Mouse (Mus musculus) forebrain, embryonic 13.5 days (tissue): ENCODE data around the gene Lyst. TPM values are rescaled to one million over a fixed set of nuclear protein-coding genes. Genes with fewer than 3 reads are reported as not detected.
"Not testable (repeated sequence)": the region's sequence is repeated elsewhere in the genome, so short reads cannot be mapped to it uniquely, and the experiment has no call there.

ENCODE experiments used
- ATAC-seq: fragments of 200-750 bp; cut with Nextera tagmentation; 2 replicates; pipeline ENCODE4 v1.8.0; 2017
- H3K27ac ChIP-seq: fragments of 300-500 bp; sonication (generic); 2 replicates; pipeline ENCODE4 v1.5.1; 2015; ENCODE audit warnings: inconsistent platforms, mild to moderate bottlenecking, moderate library complexity
- H3K27me3 ChIP-seq: fragments of 300-500 bp; sonication (generic); 2 replicates; pipeline ENCODE4 v1.6.1; 2015; ENCODE audit warnings: mild to moderate bottlenecking, inconsistent platforms
- H3K36me3 ChIP-seq: fragments of 300-500 bp; sonication (generic); 2 replicates; pipeline ENCODE4 v1.6.1; 2015; ENCODE audit warnings: mild to moderate bottlenecking, inconsistent platforms; ENCODE audit not compliant: poor library complexity, severe bottlenecking
- H3K4me1 ChIP-seq: fragments of 300-500 bp; sonication (generic); 2 replicates; pipeline ENCODE4 v1.6.1; 2015; ENCODE audit warnings: inconsistent platforms
- H3K4me2 ChIP-seq: fragments of 300-500 bp; sonication (generic); 2 replicates; pipeline ENCODE4 v1.6.1; 2015; ENCODE audit warnings: inconsistent platforms, mild to moderate bottlenecking, moderate library complexity
- H3K4me3 ChIP-seq: fragments of 300-500 bp; sonication (generic); 2 replicates; pipeline ENCODE4 v1.5.1; 2015; ENCODE audit warnings: mild to moderate bottlenecking, inconsistent platforms
- H3K9ac ChIP-seq: fragments of 300-500 bp; sonication (generic); 2 replicates; pipeline ENCODE4 v1.6.1; 2015; ENCODE audit warnings: mild to moderate bottlenecking, inconsistent platforms
- H3K9me3 ChIP-seq: fragments of 300-500 bp; sonication (generic); replicated peaks from 2 replicates; pipeline ENCODE4 v1.6.1; 2016; ENCODE audit warnings: inconsistent platforms
- WGBS: fragments of 180-500 bp; shearing (Covaris S2); methylation state at CpG from one replicate; pipeline ENCODE4 v1.1.7; 2015; 5-methylcytosine and 5-hydroxymethylcytosine counted together
- polyA plus RNA-seq: library from polyadenylated mRNA; unstranded; fragments of >200 nt; fragmentation: Nextera tagmentation; extraction: Ambion mirVana; gene quantifications from 2 replicates; pipeline ENCODE4 v1.2.1, GENCODE M21; 2015

Lyst gene
- 5.3 and 5.4 TPM in 2 replicates for polyA plus RNA-seq

DNA sequence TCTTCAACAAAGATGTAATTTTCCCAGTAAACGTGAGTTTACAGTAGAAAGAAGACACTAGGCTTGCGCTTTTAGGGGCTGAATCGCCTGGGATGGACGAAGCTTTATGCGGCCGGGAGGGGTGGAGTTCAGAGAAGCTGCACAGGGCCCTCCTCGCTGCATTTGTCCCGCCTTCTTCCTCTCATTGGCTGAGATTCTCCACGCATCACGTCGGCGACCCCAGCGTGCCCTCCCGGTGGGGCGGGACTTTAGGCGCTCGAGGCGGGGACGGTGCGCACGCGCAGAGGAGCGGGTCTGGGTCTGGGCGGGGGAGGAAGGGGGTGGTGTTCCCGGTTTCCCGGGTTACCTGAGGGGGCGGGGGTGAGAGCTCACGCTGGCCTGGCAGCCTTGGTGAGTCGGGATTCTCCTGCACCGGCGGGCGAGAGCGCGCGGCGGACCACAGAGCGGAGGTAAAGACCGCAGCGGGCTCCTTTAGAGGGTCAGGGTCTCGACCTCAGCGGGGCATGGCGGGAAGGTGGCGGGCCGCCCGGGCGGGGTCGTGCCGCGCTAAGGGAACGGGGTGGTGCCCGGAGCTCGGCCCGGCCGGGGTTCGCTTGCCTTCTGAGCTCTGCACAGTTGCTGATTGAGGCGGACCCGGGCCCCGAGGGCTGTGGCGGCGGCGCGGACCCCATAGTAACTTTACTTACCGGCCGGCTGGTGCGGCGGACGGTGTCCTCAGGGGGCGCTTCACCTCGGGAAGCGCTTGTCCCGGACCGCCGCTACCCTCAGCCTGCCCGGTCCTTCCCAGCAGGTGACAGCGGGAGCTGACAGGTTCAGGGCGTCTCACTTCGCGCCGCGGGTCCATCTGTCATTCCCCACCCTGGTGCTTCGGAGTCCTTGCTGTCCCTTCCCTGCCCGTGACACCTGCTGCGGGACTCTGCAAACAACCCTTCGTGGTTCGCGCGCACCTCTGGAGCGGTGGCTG is at the start of gene Lyst:
Gene Lyst, plus strand, starts transcription at position 350 of the 964 bp plus-strand sequence.
- WGBS = under 1% methylated on average over 88 of the region's 88 CpGs
- H3K4me1 ChIP-seq = peaks cover 12% of the 10 kb centered on the region; the same call in 1 of the 2 replicates
- H3K9me3 ChIP-seq = no peaks in the 10 kb centered on the region
- peak within 1 kb of the TSS; percentile 86 for H3K4me2 ChIP-seq
- ATAC-seq = peak; percentile 99
- H3K27ac ChIP-seq = peak within 1 kb of the TSS; percentile 77
- H3K27me3 ChIP-seq = no peaks in the 10 kb centered on the region
- H3K36me3 ChIP-seq = no peaks in the 10 kb centered on the region
- H3K4me3 ChIP-seq = peak within 1 kb of the TSS; percentile 80
- peak within 1 kb of the TSS; percentile 72 for H3K9ac ChIP-seq

GRCm38 (mm10) chr13:13543073-13543472 is 47.1 kb upstream of the Lyst start:
- not testable (repeated sequence) for H3K27me3 ChIP-seq, H3K4me2 ChIP-seq, H3K36me3 ChIP-seq, H3K4me3 ChIP-seq, H3K9me3 ChIP-seq, H3K27ac ChIP-seq, H3K9ac ChIP-seq, ATAC-seq
- 92% methylated on average over 10 of the region's 10 CpGs for WGBS
- peaks cover 15% of the 10 kb centered on the region; the same call in 1 of the 2 replicates for H3K4me1 ChIP-seq

- peaks cover 12% of the 10 kb centered on the region; the same call in 1 of the 2 replicates for H3K4me1 ChIP-seq
- H3K27ac ChIP-seq = no peak overlapping the region; the same call in 1 of the 2 replicates
- 67% methylated on average over 3 of the region's 3 CpGs for WGBS
- no peak overlapping the region for H3K4me3 ChIP-seq
- H3K9me3 ChIP-seq = no peaks in the 10 kb centered on the region
- no peaks in the 10 kb centered on the region for H3K36me3 ChIP-seq
- peak; percentile 91 for ATAC-seq
- no peaks in the 10 kb centered on the region for H3K27me3 ChIP-seq
- H3K9ac ChIP-seq = no peak overlapping the region
- H3K4me2 ChIP-seq = no peak overlapping the region
Measured at GRCm38 (mm10) chr13:13546792-13547191, 43.4 kb upstream of the Lyst start.

DNA sequence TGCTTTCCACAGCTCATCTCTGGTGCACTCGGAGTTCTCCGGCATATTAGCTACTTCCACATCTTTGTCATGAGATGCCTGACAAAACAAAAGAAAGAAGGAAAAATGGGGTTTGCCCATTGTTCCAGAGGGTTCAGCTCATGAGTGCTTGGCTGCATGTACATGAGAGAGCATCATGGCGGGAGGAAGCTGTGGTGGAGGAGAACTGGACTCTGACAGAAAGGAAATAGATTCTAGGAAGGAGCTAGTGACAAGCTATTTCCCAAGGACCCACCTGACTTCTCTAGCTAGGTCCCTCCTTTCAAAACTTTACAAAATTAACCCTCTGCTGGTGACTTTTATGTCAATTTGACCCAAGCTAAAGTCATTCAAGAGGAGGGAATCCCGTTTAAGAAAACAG is 42.3 kb upstream of the Lyst start:
- Histone ChIP-seq H3K9me3 (no peaks in the 10 kb centered on the region), H3K36me3 (no peaks in the 10 kb centered on the region), H3K9ac (no peak overlapping the region), H3K27ac (no peak overlapping the region), H3K4me3 (no peak overlapping the region), H3K4me1 (peaks cover 12% of the 10 kb centered on the region; the same call in 1 of the 2 replicates), H3K27me3 (no peaks in the 10 kb centered on the region), H3K4me2 (no peak overlapping the region)
- 90% methylated on average over 4 of the region's 4 CpGs for WGBS
- no peak for ATAC-seq

- no peak overlapping the region for H3K4me2 ChIP-seq
- H3K4me3 ChIP-seq = no peak overlapping the region
- no peaks in the 10 kb centered on the region for H3K36me3 ChIP-seq
- WGBS = 89% methylated on average over 6 of the region's 6 CpGs
- H3K4me1 ChIP-seq = peaks cover 12% of the 10 kb centered on the region; the same call in 1 of the 2 replicates
- no peaks in the 10 kb centered on the region for H3K9me3 ChIP-seq
- ATAC-seq = no peak
- no peak overlapping the region for H3K9ac ChIP-seq
- H3K27ac ChIP-seq = no peak overlapping the region
- no peaks in the 10 kb centered on the region for H3K27me3 ChIP-seq
Measured at GRCm38 (mm10) chr13:13548431-13549190, 41.6 kb upstream of the Lyst start.

GRCm38 (mm10) chr13:13549687-13550660 is 40.2 kb upstream of the Lyst start:
- no peak for ATAC-seq
- WGBS = 63% methylated on average over 9 of the region's 9 CpGs
- Histone ChIP-seq H3K4me2 (no peak overlapping the region), H3K9me3 (no peaks in the 10 kb centered on the region), H3K9ac (no peak overlapping the region), H3K4me3 (no peak overlapping the region), H3K36me3 (no peaks in the 10 kb centered on the region), H3K27ac (no peak overlapping the region), H3K27me3 (no peaks in the 10 kb centered on the region), H3K4me1 (peaks cover 12% of the 10 kb centered on the region; the same call in 1 of the 2 replicates)

GRCm38 (mm10) chr13:13552020-13552419 is 38.2 kb upstream of the Lyst start:
- Histone ChIP-seq H3K9ac (no peak overlapping the region), H3K4me3 (no peak overlapping the region), H3K36me3 (no peaks in the 10 kb centered on the region), H3K27ac (no peak overlapping the region), H3K4me2 (no peak overlapping the region), H3K4me1 (peaks cover 5% of the 10 kb centered on the region; the same call in 1 of the 2 replicates), H3K9me3 (no peaks in the 10 kb centered on the region), H3K27me3 (no peaks in the 10 kb centered on the region)
- no peak for ATAC-seq
- 31% methylated on average over 3 of the region's 3 CpGs for WGBS

DNA sequence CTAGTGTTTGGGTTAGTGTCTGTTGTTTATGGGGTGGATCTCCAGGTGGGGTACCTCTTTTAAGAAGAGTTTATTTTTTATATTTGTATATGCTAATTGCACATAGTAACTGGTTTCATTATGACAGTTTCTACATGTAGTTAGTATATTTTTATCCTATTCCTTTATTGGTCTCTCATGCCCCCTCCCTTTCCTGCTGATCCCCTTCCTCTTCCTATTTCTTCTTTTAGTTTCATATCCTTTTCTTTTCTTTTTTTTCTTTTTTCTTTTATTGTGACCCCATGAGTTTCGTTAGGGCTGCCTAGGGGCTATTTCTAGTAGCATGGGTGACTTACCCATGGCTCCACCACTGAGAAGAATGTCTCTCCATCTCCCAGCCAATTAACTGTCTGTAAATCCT is 36.5 kb upstream of the Lyst start:
- Histone ChIP-seq H3K9me3 (no peaks in the 10 kb centered on the region), H3K27me3 (no peaks in the 10 kb centered on the region), H3K4me1 (peaks cover 5% of the 10 kb centered on the region; the same call in 1 of the 2 replicates), H3K36me3 (no peaks in the 10 kb centered on the region), H3K9ac (no peak overlapping the region), H3K27ac (no peak overlapping the region), H3K4me2 (no peak overlapping the region), H3K4me3 (no peak overlapping the region)
- no peak for ATAC-seq
- 69% methylated on average over 1 of the region's 1 CpGs for WGBS

- Histone ChIP-seq H3K9ac (no peak overlapping the region), H3K27me3 (no peaks in the 10 kb centered on the region), H3K27ac (no peak overlapping the region), H3K4me1 (no peaks in the 10 kb centered on the region), H3K9me3 (no peaks in the 10 kb centered on the region), H3K36me3 (no peaks in the 10 kb centered on the region), H3K4me2 (no peak overlapping the region), H3K4me3 (no peak overlapping the region)
- no peak for ATAC-seq
- WGBS = 95% methylated on average over 3 of the region's 3 CpGs
Measured at GRCm38 (mm10) chr13:13555196-13555595, 35.0 kb upstream of the Lyst start.

DNA sequence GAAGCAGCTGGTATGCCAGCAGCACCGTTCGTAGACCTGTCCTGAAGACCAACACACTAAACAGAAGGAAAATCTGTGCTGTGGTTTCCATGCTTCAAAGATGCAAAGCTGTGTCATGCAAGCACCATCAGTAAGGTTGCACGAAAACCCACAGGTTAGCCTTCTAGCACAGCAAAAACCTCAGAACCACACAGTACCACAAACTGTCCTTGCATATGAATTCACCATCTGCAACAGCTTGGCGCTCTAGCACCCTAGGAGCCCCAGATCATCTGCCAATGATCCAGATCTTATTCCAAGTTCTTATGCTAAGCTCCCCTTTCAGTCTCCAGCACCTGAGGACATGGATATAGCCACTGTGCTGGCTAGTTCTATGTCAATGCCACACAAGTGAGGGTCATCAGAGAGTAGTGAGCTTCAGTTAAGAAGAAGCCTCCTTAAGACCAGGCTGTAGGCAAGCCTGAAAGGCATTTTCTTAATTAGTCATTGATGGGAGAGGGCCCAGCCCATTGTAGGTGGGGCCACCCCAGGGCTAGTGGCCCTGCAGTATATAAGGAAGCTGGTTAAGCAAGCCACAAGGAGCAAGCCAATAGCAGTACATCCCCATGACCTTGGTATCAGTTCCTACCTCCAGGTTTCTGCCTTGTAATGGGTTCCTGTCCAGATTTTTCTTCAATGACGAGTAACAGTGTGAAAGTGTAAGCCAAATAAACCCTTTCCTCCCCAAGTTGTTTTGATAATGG is 33.0 kb upstream of the Lyst start:
- no peak overlapping the region for H3K27ac ChIP-seq
- no peaks in the 10 kb centered on the region for H3K27me3 ChIP-seq
- H3K36me3 ChIP-seq = no peaks in the 10 kb centered on the region
- H3K4me1 ChIP-seq = no peaks in the 10 kb centered on the region
- no peak overlapping the region for H3K4me3 ChIP-seq
- H3K4me2 ChIP-seq = no peak overlapping the region
- H3K9ac ChIP-seq = no peak overlapping the region
- 79% methylated on average over 5 of the region's 5 CpGs for WGBS
- no peaks in the 10 kb centered on the region for H3K9me3 ChIP-seq
- no peak for ATAC-seq

DNA sequence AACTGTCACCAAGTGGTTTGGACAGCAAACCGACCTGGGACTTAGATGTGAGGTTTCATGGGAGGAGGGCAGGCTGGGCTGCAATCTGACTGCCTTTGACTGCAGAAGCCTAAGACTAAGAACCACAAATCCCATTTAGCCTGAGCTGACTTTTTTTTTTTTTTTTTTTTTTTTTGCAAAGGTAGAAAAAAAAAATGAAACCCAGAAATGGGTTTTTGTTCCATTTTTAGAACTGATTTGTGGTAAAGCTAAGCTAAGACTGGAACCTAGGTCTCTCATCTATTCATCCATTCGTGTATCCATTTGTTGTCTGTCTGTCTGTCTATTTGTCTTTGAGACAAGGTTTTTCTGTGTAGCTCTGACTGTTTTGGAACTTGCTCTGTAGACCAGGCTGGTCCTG is 31.9 kb upstream of the Lyst start:
- H3K27me3 ChIP-seq = no peaks in the 10 kb centered on the region
- no peak overlapping the region for H3K4me2 ChIP-seq
- no peak overlapping the region for H3K9ac ChIP-seq
- no peaks in the 10 kb centered on the region for H3K9me3 ChIP-seq
- no peaks in the 10 kb centered on the region for H3K4me1 ChIP-seq
- H3K36me3 ChIP-seq = no peaks in the 10 kb centered on the region
- 68% methylated on average over 2 of the region's 2 CpGs for WGBS
- H3K4me3 ChIP-seq = no peak overlapping the region
- H3K27ac ChIP-seq = no peak overlapping the region
- no peak for ATAC-seq
